Mouse (Mus musculus): ENCODE measurements around the gene Srrm1. TPM values are rescaled to one million over a fixed set of nuclear protein-coding genes. Genes with fewer than 3 reads are reported as not detected.
"Not testable (repeated sequence)": the region's sequence is repeated elsewhere in the genome, so short reads cannot be mapped to it uniquely, and the experiment has no call there.

The Srrm1 gene
- polyA plus RNA-seq, 1 experiment: 124 TPM

- TF ChIP-seq CTCF (IDR thresholded peaks at IDR 0.05; ENCODE audit: borderline replicate concordance, insufficient read depth, low read depth, low read length): no peak
- no peak for TF ChIP-seq POLR2A (IDR thresholded peaks at IDR 0.05; ENCODE audit: borderline replicate concordance, insufficient read depth, low read length)
- Histone ChIP-seq H3K27me3 (ENCODE audit: control insufficient read depth, insufficient read depth, low read length) (no peaks in the 10 kb centered on the region), H3K4me3 (replicated peaks; ENCODE audit: insufficient read depth, low read depth, low read length) (no peak overlapping the region), H3K4me1 (ENCODE audit: control insufficient read depth, insufficient read depth, low read length) (no peaks in the 10 kb centered on the region), H3K27ac (ENCODE audit: insufficient read depth, low read length) (no peak overlapping the region)
- 41% methylated on average over 13 of the region's 13 CpGs for WGBS
- peak in 1 of 2 experiments; percentile 14 for DNase-seq
Observed at GRCm38 (mm10) chr4:135282651-135283290, 70.3 kb downstream of the Srrm1 start.

- not testable (repeated sequence) for H3K4me3 ChIP-seq (replicated peaks; ENCODE audit: insufficient read depth, low read depth, low read length); DNase-seq; H3K27ac ChIP-seq (ENCODE audit: insufficient read depth, low read length); H3K27me3 ChIP-seq (ENCODE audit: control insufficient read depth, insufficient read depth, low read length); H3K4me1 ChIP-seq (ENCODE audit: control insufficient read depth, insufficient read depth, low read length)
- 85% methylated on average over 2 of the region's 2 CpGs for WGBS
Observed at GRCm38 (mm10) chr4:135280016-135280415, 73.1 kb downstream of the Srrm1 start.

GRCm38 (mm10) chr4:135276681-135277379 lies 76.3 kb downstream of the Srrm1 start:
- H3K27me3 ChIP-seq (ENCODE audit: control insufficient read depth, insufficient read depth, low read length): no peaks in the 10 kb centered on the region
- DNase-seq: no peak
- H3K4me3 ChIP-seq (replicated peaks; ENCODE audit: insufficient read depth, low read depth, low read length): no peak overlapping the region
- no peak for TF ChIP-seq POLR2A (IDR thresholded peaks at IDR 0.05; ENCODE audit: borderline replicate concordance, insufficient read depth, low read length)
- TF ChIP-seq CTCF (IDR thresholded peaks at IDR 0.05; ENCODE audit: borderline replicate concordance, insufficient read depth, low read depth, low read length): no peak
- H3K27ac ChIP-seq (ENCODE audit: insufficient read depth, low read length): no peak overlapping the region
- WGBS: 59% methylated on average over 4 of the region's 4 CpGs
- no peaks in the 10 kb centered on the region for H3K4me1 ChIP-seq (ENCODE audit: control insufficient read depth, insufficient read depth, low read length)

- DNase-seq: no peak
- Histone ChIP-seq H3K27ac (ENCODE audit: insufficient read depth, low read length) (no peak overlapping the region), H3K4me1 (ENCODE audit: control insufficient read depth, insufficient read depth, low read length) (no peaks in the 10 kb centered on the region), H3K4me3 (replicated peaks; ENCODE audit: insufficient read depth, low read depth, low read length) (no peak overlapping the region), H3K27me3 (ENCODE audit: control insufficient read depth, insufficient read depth, low read length) (no peaks in the 10 kb centered on the region; the same call in 1 of the 2 replicates)
- WGBS: 69% methylated on average over 7 of the region's 7 CpGs
- no peak for TF ChIP-seq CTCF (IDR thresholded peaks at IDR 0.05; ENCODE audit: borderline replicate concordance, insufficient read depth, low read depth, low read length)
- no peak for TF ChIP-seq POLR2A (IDR thresholded peaks at IDR 0.05; ENCODE audit: borderline replicate concordance, insufficient read depth, low read length)
Observed at GRCm38 (mm10) chr4:135274761-135275160, 78.4 kb downstream of the Srrm1 start.

- no peaks in the 10 kb centered on the region; the same call in 1 of the 2 replicates for H3K27me3 ChIP-seq (ENCODE audit: control insufficient read depth, insufficient read depth, low read length)
- H3K4me1 ChIP-seq (ENCODE audit: control insufficient read depth, insufficient read depth, low read length): no peaks in the 10 kb centered on the region
- DNase-seq: peak in 1 of 2 experiments; percentile 12
- H3K27ac ChIP-seq (ENCODE audit: insufficient read depth, low read length): peak overlapping the region; percentile 37; the same call in 1 of the 2 replicates
- WGBS: 13% methylated on average over 17 of the region's 17 CpGs
- no peak overlapping the region for H3K4me3 ChIP-seq (replicated peaks; ENCODE audit: insufficient read depth, low read depth, low read length)
- TF ChIP-seq POLR2A (IDR thresholded peaks at IDR 0.05; ENCODE audit: borderline replicate concordance, insufficient read depth, low read length) (no peak), CTCF (IDR thresholded peaks at IDR 0.05; ENCODE audit: borderline replicate concordance, insufficient read depth, low read depth, low read length) (no peak)
Observed at GRCm38 (mm10) chr4:135273307-135273682, 79.8 kb downstream of the Srrm1 start.

GRCm38 (mm10) chr4:135272640-135273306 lies 80.3 kb downstream of the Srrm1 start, which contains the start of gene Clic4:
Gene Clic4 (minus strand): TSS chr4:135272814.
- TF ChIP-seq POLR2A (IDR thresholded peaks at IDR 0.05; ENCODE audit: borderline replicate concordance, insufficient read depth, low read length) (peak; percentile 42; the same call in 1 of the 2 replicates), CTCF (IDR thresholded peaks at IDR 0.05; ENCODE audit: borderline replicate concordance, insufficient read depth, low read depth, low read length) (no peak)
- Histone ChIP-seq H3K4me3 (replicated peaks; ENCODE audit: insufficient read depth, low read depth, low read length) (peak within 1 kb of the TSS; percentile 48), H3K27me3 (ENCODE audit: control insufficient read depth, insufficient read depth, low read length) (no peaks in the 10 kb centered on the region; the same call in 1 of the 2 replicates), H3K27ac (ENCODE audit: insufficient read depth, low read length) (peak within 1 kb of the TSS; percentile 37; the same call in 1 of the 2 replicates), H3K4me1 (ENCODE audit: control insufficient read depth, insufficient read depth, low read length) (no peaks in the 10 kb centered on the region)
- DNase-seq: peak; percentile 88 to 92
- WGBS: under 1% methylated on average over 64 of the region's 64 CpGs

GRCm38 (mm10) chr4:135271881-135272616 lies 81.1 kb downstream of the Srrm1 start:
- Histone ChIP-seq H3K27ac (ENCODE audit: insufficient read depth, low read length) (no peak overlapping the region), H3K4me3 (replicated peaks; ENCODE audit: insufficient read depth, low read depth, low read length) (peak overlapping the region; percentile 48), H3K27me3 (ENCODE audit: control insufficient read depth, insufficient read depth, low read length) (no peaks in the 10 kb centered on the region; the same call in 1 of the 2 replicates), H3K4me1 (ENCODE audit: control insufficient read depth, insufficient read depth, low read length) (no peaks in the 10 kb centered on the region)
- 1% methylated on average over 65 of the region's 67 CpGs for WGBS
- peak; percentile 26 to 38 for DNase-seq
- TF ChIP-seq POLR2A (IDR thresholded peaks at IDR 0.05; ENCODE audit: borderline replicate concordance, insufficient read depth, low read length): no peak
- no peak for TF ChIP-seq CTCF (IDR thresholded peaks at IDR 0.05; ENCODE audit: borderline replicate concordance, insufficient read depth, low read depth, low read length)

All from cerebellum, adult 2 months (tissue).